Mouse (Mus musculus) E14TG2a.4 (cell line): Measurements from ENCODE around the gene Slc1a3.

ENCODE experiments used
- CTCF ChIP-seq: conservative IDR thresholded peaks from 2 replicates; pipeline ENCODE4 v1.5.1; 2014; ENCODE audit warnings: low read length
- NANOG ChIP-seq: IDR thresholded peaks from 2 replicates; pipeline ENCODE4 v1.6.1; 2014; ENCODE audit warnings: borderline replicate concordance, low read length, mixed read lengths
- POU5F1 ChIP-seq: IDR thresholded peaks from 2 replicates; pipeline ENCODE4 v1.6.1; 2014; ENCODE audit warnings: low read length, borderline replicate concordance

DNA sequence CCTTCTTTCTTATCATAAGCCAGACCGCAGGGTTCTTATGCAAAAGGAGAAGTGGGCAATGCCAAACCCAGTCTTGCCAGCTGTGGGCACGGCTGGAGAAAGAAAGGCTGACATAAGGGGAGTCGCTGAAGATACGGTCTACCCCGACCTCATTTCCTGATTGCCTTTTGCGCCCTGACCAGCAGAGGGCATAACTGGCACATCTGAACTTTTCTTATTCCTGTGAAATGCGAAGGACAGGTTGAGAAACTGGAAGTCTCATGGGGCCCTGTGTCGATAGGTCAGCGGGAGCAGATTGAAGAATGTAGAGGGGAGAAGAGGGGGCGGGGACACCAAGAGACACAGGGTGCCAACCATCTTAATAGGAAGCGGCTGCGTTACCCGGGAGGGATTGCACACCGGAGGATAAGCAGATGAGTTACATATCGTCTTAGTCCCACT is 83.4 kb downstream of the Slc1a3 start:
- TF ChIP-seq CTCF, result peak; percentile 80
- TF ChIP-seq NANOG, result no peak
- TF ChIP-seq POU5F1, result no peak
